Mouse (Mus musculus) thymus, postnatal 14 days (tissue): ENCODE results near the gene Zc3h18.

ENCODE experiments used
- DNase-seq: peaks from one replicate; pipeline ENCODE4 v3.0.0; 2021

The Zc3h18 gene

GRCm38 (mm10) chr8:122347811-122348552 is 28.4 kb upstream of the Zc3h18 start:
- DNase-seq = no peak

- DNase-seq = no peak
Observed at GRCm38 (mm10) chr8:122349357-122350297, 26.8 kb upstream of the Zc3h18 start.

GRCm38 (mm10) chr8:122350309-122351089 is 25.9 kb upstream of the Zc3h18 start:
- no peak for DNase-seq

- DNase-seq = no peak
Observed at GRCm38 (mm10) chr8:122354157-122354556, 22.3 kb upstream of the Zc3h18 start.

GRCm38 (mm10) chr8:122355642-122356606 is 20.5 kb upstream of the Zc3h18 start:
- no peak for DNase-seq

GRCm38 (mm10) chr8:122357202-122357601 is 19.2 kb upstream of the Zc3h18 start:
- no peak for DNase-seq

GRCm38 (mm10) chr8:122357641-122358040 is 18.8 kb upstream of the Zc3h18 start:
- DNase-seq = no peak

GRCm38 (mm10) chr8:122359111-122359775 is 17.2 kb upstream of the Zc3h18 start:
- no peak for DNase-seq

GRCm38 (mm10) chr8:122360696-122361416 is 15.6 kb upstream of the Zc3h18 start, which contains the start of gene Trhr2:
Gene Trhr2, minus strand, starts transcription at chr8:122360746.
- DNase-seq = no peak

GRCm38 (mm10) chr8:122362271-122362670 is 14.1 kb upstream of the Zc3h18 start:
- DNase-seq = no peak

GRCm38 (mm10) chr8:122362967-122363366 is 13.4 kb upstream of the Zc3h18 start:
- DNase-seq = no peak

- DNase-seq = no peak
Observed at GRCm38 (mm10) chr8:122368494-122368893, 7.9 kb upstream of the Zc3h18 start.

- DNase-seq = peak; percentile 53
Observed at GRCm38 (mm10) chr8:122369665-122370064, 6.7 kb upstream of the Zc3h18 start.

GRCm38 (mm10) chr8:122371706-122372105 is 4.7 kb upstream of the Zc3h18 start:
- no peak for DNase-seq

- peak; percentile 9 for DNase-seq
Observed at GRCm38 (mm10) chr8:122375320-122375719, 1.1 kb upstream of the Zc3h18 start.

- no peak for DNase-seq
Observed at GRCm38 (mm10) chr8:122375751-122376364, 551 bp upstream of the Zc3h18 start.

GRCm38 (mm10) chr8:122383039-122383438 is 6.6 kb downstream of the Zc3h18 start:
- no peak for DNase-seq

- peak; percentile 15 for DNase-seq
Observed at GRCm38 (mm10) chr8:122389357-122389756, 12.9 kb downstream of the Zc3h18 start.

GRCm38 (mm10) chr8:122390758-122391157 is 14.3 kb downstream of the Zc3h18 start:
- DNase-seq = no peak

- DNase-seq = no peak
Observed at GRCm38 (mm10) chr8:122393717-122394116, 17.3 kb downstream of the Zc3h18 start.
